ENCODE assay signal across 17 mouse cellular contexts in genomic region chr2:24846557-24846956, GRCm38 (mm10).
"Had no signal": no experiment of that assay in that cellular context is flagged by ENCODE, and none has a peak within 500 bp of the region (broad histone marks: within the 10 kb centered on the region; RNA-seq: fewer than 3 reads in every experiment).

No protein-coding gene starts in this region.

- H3K9ac ChIP-seq: liver, postnatal 0 days; lung, embryonic 15.5 days; midbrain, embryonic 13.5 days; midbrain, embryonic 15.5 days; neural tube, embryonic 12.5 days; stomach, embryonic 15.5 days had no signal

- H3K9me3 ChIP-seq: lung, embryonic 15.5 days; megakaryocyte, embryonic 14.5 days; midbrain, embryonic 13.5 days; midbrain, embryonic 15.5 days; neural tube, embryonic 12.5 days; stomach, embryonic 15.5 days had no signal

- DNase-seq: liver, postnatal 0 days; lung, adult 2 months; lung, postnatal 14 days; lung, postnatal 36 days; right cerebral cortex, postnatal 14 days; thymus, adult 18-20 months; thymus, postnatal 14 days; thymus, postnatal 36 days had no signal

- H3K27ac ChIP-seq: lung, embryonic 15.5 days; macrophage; midbrain, embryonic 13.5 days; midbrain, embryonic 15.5 days; neural tube, embryonic 12.5 days; stomach, embryonic 15.5 days had no signal

- H3K4me2 ChIP-seq: lung, embryonic 15.5 days; midbrain, embryonic 11.5 days; midbrain, embryonic 13.5 days; midbrain, embryonic 15.5 days; neural tube, embryonic 12.5 days; stomach, embryonic 15.5 days had no signal

- H3K4me3 ChIP-seq: lung, embryonic 15.5 days; megakaryocyte, embryonic 14.5 days; midbrain, embryonic 13.5 days; midbrain, embryonic 15.5 days; neural tube, embryonic 12.5 days; stomach, embryonic 15.5 days had no signal

- H3K27me3 ChIP-seq: lung, embryonic 15.5 days; megakaryocyte, embryonic 14.5 days; midbrain, embryonic 13.5 days; midbrain, embryonic 15.5 days; neural tube, embryonic 12.5 days; stomach, embryonic 15.5 days had no signal

- ATAC-seq: liver, postnatal 0 days; lung, postnatal 0 days; midbrain, embryonic 13.5 days; midbrain, embryonic 15.5 days had no signal

- H3K4me1 ChIP-seq: lung, embryonic 15.5 days; midbrain, embryonic 13.5 days; midbrain, embryonic 15.5 days; neural tube, embryonic 12.5 days; stomach, embryonic 15.5 days had no signal
